Mouse (Mus musculus): ENCODE data around the gene Orm3.
A peak's percentile ranks its signal among the peaks of the same experiment; 100 is the strongest.

The Orm3 gene

GRCm38 (mm10) chr4:63402056-63402455 lies 46.1 kb downstream of the Orm3 start:
- no peak for DNase-seq (ENCODE audit: low spot score in 2 of 2)

- no peak for DNase-seq (ENCODE audit: low spot score in 2 of 2)
These were observed 46.6 kb downstream of the Orm3 start for GRCm38 (mm10) chr4:63402558-63402957.

GRCm38 (mm10) chr4:63403040-63403959 lies 47.3 kb downstream of the Orm3 start, which contains the start of gene Akna:
TSS of gene Akna (minus strand) at chr4:63403354.
- DNase-seq (ENCODE audit: low spot score in 2 of 2) = peak; percentile 63

DNA sequence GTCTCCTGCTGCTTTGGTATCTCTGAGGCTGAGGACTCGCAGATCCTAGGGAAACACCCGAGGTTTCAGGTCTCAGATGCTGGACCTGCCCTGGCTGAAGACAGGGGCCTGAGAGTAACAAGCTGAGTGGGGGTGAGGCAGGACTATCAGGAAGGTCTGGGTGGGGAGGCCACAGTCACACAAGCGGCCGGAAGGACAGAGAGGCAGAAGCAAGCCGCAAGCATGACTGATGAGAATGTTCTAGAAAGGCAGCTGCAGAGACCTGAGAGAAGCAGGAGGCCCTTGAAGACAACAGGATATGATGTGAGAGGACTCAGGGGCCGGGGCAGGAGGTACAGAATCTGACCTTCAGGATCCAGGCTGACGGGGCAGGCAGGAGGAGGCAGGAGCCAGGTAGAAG lies 48.2 kb downstream of the Orm3 start:
- DNase-seq (ENCODE audit: low spot score in 2 of 2) = no peak

GRCm38 (mm10) chr4:63405051-63405450 lies 49.1 kb downstream of the Orm3 start:
- DNase-seq (ENCODE audit: low spot score in 2 of 2) = no peak

GRCm38 (mm10) chr4:63405683-63406082 lies 49.7 kb downstream of the Orm3 start:
- DNase-seq (ENCODE audit: low spot score in 2 of 2) = no peak

DNA sequence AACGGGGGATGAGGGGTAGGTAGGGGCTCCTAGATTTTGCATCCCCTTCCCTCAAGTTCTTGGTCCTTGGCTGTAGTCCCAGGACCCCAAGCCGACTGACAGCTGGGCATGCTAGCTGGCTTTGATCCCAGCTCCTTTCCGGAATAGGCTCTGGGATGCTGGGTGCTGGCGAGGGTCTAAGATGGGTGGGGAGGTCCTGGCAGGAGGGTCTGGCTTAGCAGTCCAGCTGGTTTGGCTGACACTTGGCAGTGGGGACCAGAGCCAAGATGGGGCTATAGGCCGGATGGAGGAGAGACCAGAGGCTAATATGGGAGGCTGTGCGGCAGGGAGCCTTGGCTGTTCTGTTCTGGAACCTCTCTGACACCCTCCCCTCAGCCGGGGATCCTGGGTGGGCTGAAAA lies 52.3 kb downstream of the Orm3 start:
- no peak for DNase-seq (ENCODE audit: low spot score in 2 of 2)

GRCm38 (mm10) chr4:63408649-63409048 lies 52.7 kb downstream of the Orm3 start:
- peak; percentile 47 to 58 for DNase-seq (ENCODE audit: low spot score in 2 of 2)

All from frontal cortex, postnatal 36 days (tissue).